Mouse (Mus musculus): ENCODE measurements around the gene G530012D18Rik. TPM values are rescaled to one million over a fixed set of nuclear protein-coding genes. Genes with fewer than 3 reads are reported as not detected.
A peak's percentile ranks its signal among the peaks of the same experiment; 100 is the strongest.
"Not testable (repeated sequence)": the region's sequence is repeated elsewhere in the genome, so short reads cannot be mapped to it uniquely, and the experiment has no call there.

G530012D18Rik gene
- not detected in 2 replicates for polyA plus RNA-seq (2012; rRNA removed)

DNA sequence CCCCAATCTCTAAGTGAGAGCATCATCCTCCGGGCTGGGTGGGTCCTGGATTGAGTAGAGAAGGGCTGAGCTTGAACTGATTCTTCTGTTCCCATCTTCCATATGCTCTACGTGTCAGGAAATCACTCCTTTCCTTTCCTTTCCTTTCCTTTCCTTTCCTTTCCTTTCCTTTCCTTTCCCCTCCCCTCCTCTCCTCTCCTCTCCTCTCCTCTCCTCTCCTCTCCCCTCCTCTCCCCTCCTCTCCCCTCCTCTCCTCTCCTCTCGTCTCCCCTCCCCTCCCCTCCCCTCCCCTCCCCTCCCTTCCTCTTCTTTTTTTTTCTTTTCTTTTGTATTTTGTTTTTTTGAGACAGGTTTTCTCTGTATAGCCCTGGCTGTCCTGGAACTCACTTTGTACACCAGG lies at the start of gene G530012D18Rik:
TSS of gene G530012D18Rik (plus strand) at position 301 of the 400 bp plus-strand sequence.
- DNase-seq (ENCODE audit: extremely low spot score in 1 of 2, low spot score in 1 of 2): not testable (repeated sequence)

DNA sequence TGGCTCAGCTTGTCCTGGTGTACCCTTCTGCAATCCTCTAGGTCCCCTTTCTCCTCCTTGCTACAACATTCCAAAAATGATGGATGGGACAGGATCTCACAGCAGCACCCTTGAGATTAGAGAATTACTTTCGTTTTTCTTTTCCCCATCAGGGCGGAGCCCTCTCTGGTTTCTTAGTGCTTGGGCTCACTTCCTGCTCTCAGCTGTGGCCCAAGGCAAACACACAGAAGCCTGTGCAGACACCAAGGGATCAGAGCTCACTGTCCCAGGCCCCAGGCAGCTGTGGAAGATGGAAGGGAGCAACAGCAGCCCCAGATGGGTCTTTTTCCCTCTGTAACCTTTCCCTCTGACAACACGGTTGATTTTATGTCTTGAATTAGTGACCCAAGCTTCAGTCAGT lies 49.1 kb upstream of the G530012D18Rik start:
- not testable (repeated sequence) for DNase-seq (ENCODE audit: extremely low spot score in 1 of 2, low spot score in 1 of 2)

DNA sequence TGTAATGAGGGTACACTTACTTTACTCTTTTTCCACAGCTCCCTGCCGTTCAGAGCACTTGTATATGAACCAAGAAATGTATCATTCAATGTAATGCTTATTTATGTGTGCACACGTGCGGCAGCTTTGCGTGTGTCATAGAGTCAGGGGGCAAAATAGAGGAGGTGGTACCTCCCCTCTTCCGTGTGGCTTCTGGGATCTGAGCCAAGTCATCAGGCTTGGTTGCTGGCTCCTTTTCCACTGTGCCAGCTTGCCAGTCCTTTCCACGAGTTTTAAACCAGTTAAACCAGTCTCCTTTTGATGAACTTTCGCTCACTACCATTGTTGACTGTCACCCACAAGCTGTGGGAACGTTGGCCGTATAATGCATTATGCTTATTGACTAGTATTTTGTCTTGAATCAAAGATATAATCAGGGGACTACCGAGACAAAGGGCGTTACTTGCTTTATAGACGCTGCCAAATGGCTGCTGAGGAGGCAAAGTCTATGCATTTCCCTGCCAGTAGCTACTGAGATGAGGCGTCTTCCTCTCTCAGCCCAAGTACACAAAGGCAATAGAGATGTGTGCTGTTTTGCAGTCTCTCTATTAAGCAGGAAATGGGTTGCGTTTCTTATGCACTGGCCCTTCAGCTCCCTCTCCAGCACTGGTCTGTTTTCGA lies 46.9 kb upstream of the G530012D18Rik start:
- not testable (repeated sequence) for DNase-seq (ENCODE audit: extremely low spot score in 1 of 2, low spot score in 1 of 2)

DNA sequence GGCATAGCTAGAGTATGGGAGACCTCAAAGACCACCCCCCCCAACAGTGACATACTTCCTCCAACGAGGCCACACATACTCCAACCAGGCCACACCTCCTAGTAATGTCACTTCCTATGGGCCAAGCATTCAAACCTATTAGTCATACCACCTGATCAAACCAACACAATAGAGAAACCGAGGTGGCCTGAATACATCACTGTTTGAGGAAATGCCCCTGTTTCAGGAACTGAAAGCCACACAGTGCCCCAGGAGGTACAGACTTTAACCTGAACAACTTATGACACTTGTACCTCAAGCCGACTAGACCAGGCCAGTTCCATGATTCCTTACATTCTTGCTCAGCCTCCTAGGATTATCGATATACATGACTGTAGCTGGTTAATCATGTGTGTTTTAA lies 31.7 kb upstream of the G530012D18Rik start:
- not testable (repeated sequence) for DNase-seq (ENCODE audit: extremely low spot score in 1 of 2, low spot score in 1 of 2)

DNA sequence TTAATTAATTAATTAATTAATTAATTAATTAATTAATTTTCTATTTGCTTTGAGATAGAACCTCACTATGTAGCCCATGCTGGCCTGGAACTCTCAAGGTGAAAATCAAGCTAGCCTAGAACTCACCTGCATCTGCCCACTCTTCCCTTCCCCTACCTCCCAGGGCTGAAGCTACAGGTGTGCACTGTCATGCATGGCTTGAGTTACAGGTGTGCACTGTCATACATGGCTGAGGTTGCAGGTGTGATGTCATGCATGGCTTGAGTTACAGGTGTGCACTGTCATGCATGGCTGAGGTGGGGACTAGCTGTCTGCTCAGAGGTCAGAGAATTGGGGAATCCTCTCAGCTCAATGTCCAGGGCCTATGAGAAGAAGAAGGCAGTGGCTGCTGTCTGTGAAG lies 29.0 kb upstream of the G530012D18Rik start:
- not testable (repeated sequence) for DNase-seq (ENCODE audit: extremely low spot score in 1 of 2, low spot score in 1 of 2)

DNA sequence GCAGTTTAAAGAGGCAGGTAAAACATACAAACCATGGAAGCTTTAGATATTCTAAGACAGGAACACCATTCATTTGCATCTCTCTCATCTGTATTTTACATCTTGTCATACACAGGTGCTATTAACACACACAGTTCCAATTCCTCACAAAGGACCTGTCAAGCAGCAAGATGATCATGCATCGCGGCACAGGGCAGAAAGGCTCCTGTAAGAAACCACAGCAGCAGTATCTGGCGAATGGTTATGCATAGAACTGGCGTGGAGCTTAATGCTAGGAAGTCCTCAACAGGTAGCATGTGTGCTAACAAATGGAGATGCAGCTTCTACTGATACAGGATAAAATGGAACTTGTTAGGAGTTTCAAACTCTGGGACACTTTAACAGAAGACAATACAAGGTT lies 20.2 kb upstream of the G530012D18Rik start:
- peak in 1 of 2 experiments; percentile 6 for DNase-seq (ENCODE audit: extremely low spot score in 1 of 2, low spot score in 1 of 2)

DNA sequence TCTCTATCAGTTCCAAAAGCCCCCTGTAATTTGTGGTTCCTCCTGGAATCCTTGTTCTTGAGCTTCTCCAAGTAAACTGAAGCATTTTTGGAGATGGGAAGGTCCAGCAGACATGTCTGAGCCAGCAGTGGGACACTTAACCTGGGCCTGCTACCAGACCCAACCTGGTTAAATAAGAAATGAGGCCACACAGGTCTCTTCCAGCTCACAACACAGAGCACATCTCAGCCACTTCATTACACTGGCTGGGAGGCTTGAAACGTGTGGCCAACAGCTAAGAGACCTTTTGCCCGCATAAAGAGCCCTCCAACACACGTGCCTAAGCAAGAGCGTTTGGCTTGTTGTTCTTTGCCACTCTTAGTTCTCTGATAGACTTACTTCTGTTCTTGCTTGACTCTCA lies 1.9 kb upstream of the G530012D18Rik start:
- not testable (repeated sequence) for DNase-seq (ENCODE audit: extremely low spot score in 1 of 2, low spot score in 1 of 2)

DNA sequence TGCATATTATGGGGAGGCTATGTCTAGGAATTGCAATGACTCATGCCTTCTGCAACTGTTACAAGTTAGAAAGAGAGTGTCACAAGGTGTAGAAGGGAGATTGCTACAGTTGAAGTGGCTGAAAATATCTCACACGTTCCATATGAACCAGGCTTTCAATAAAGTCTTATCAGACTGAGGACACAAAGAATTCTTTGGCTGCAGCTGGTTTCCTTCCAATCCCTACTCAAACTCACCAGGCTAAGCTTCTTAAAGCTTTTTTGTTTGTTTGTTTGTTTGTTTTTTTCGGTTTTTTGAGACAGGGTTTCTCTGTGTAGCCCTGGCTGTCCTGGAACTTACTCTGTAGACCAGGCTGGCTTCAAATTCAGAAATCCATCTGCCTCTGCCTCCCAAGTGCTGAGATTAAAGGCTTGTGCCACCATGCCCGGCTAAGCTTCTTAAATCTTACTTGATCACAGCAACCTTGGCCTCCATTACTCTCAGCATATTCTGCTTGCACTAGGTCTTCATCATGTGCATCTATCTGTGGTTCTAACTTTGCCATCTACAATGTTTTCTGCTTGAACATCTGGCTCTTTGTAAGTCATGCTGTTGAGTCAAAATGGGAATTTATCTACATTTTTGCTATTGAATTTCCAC lies 3.0 kb downstream of the G530012D18Rik start:
- DNase-seq (ENCODE audit: extremely low spot score in 1 of 2, low spot score in 1 of 2): not testable (repeated sequence)

DNA sequence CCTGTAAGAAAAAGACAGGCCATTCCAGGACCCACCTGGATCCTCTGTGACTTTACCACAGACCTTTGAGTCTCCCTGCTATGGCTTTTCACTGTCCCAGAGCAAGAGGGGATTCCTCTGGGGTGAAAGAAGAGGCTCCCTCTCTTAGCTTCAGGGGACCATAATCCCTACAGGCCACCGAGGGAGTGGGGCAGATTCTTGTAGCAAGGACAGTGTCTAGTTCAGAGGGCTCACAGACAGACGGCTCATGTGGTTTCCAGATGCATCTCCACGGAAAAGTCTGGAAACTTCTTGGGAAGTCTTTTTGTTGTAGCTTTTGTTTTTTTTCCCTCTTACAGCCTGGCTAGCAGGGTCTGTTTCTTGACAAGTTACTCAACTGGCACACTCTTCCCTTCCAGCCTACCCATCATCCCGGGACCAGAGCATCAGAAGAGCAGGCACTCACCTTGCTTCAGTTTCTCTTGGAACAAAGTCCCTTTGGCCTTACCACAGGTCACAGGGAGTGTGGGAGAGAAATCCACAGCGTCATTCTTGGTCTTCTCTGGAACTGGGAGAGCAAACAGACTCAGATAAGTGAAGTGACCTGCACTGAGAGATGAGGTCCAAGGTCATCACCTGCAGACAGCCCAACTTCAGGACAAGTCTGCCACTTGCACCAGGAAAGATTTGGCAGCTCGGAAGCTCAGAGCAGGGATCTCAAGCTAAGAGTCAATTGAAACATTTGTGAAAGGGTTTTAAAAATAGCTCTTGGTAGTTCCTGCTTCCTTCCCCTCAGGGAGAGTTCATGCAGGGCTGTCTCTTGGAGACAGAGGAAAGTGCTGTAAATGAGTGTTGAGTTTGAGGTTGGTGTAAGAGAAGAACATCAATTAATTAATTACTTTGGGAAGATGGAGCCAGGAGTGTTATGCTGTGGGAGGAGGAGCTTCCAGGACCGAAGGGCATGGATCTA lies 4.0 kb downstream of the G530012D18Rik start:
- not testable (repeated sequence) for DNase-seq (ENCODE audit: extremely low spot score in 1 of 2, low spot score in 1 of 2)

DNA sequence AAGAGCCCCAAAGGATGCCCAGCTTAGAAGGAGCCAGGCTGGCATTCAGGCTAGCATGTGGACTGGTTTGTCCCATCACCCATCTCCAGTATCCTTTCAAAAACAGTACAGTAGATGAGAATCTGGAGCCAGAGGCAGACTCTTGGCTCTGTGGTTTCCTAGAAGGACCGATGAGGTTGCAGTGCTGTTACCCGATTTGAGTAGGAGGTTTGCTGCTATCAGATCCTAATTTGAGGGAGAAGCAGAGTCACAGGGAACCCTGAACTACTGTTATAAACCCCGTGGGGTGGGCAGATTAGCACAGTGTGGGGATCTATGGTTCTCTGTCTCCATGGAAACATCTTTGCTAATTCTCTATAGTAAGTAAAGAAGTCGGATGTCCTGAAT lies 4.7 kb downstream of the G530012D18Rik start:
- DNase-seq (ENCODE audit: extremely low spot score in 1 of 2, low spot score in 1 of 2): not testable (repeated sequence)

DNA sequence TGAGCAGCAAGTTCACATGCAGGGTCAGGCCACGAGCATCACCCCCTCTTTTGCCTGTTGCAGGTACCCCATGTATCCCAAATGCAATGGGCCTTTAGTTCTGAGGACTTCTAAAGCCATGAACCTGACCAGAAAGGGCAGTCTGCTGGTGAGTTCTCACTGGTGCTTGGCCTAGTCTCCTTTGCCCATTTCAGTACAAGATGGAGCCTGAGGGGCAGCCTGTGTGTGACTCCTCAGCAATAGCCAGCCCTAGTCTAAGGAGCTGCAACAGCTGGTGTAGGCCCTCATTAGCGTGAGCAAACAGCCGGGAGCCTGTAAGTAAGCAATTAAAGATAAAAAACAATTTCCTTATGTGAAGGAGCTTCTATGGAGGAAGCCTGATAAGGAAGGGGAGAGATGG lies 5.1 kb downstream of the G530012D18Rik start:
- DNase-seq (ENCODE audit: extremely low spot score in 1 of 2, low spot score in 1 of 2): not testable (repeated sequence)

DNA sequence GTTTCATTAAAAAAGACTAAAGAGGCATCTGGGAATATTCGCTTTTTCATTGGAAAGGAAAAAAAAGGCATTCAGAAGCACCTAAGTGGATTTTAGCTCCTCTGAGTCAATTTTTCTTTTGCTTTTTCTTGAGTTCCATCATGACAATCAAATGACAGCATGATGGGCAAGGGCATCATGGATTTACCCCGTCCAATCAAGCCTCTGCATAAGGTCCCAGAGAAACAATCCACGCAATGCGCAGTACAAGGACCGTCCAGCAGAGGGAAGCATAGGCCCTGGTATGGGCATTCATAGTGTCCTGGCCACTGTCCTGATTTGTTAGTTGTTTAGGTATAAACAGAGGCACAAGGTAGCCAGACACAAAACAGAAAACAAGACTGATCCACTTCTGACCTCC lies 6.0 kb downstream of the G530012D18Rik start:
- not testable (repeated sequence) for DNase-seq (ENCODE audit: extremely low spot score in 1 of 2, low spot score in 1 of 2)

DNA sequence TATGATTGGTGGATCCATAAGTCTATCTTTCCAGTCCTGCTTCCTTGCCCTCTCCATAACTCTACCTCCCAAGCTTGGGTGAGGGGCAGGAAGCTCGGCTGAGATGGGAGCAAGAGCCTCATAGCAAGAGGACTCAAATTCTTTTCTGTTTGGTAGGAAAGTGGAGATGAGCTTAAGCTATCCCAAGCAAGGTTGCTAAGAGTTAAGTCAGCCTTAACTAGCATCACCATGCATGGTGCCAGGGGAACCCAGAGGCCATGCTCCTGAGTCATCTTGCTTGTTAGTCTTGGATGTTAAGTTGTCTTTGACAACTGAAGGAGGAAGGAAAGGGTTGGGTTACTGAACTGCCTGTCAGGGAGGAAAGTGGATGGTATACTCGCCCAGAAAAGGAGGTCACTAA lies 13.2 kb downstream of the G530012D18Rik start:
- not testable (repeated sequence) for DNase-seq (ENCODE audit: extremely low spot score in 1 of 2, low spot score in 1 of 2)

DNA sequence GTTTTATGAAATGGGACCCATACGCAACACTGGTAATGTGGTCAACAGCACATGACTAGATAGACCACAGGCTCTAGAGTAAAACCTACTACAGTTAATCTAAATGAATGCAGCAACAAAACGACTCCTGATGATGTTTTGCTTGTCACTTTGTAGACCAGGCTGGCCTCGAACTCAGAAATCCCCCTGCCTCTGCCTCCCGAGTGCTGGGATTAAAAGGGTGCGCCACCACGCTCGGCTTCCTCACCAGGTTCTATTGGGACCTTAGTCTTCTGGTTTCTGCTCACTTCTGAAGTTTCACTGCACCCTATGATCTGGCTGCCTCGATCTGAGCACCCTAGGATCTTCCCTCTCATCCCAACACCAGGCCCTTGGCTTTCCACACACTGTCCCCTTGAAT lies 17.1 kb downstream of the G530012D18Rik start:
- DNase-seq (ENCODE audit: extremely low spot score in 1 of 2, low spot score in 1 of 2): not testable (repeated sequence)

DNA sequence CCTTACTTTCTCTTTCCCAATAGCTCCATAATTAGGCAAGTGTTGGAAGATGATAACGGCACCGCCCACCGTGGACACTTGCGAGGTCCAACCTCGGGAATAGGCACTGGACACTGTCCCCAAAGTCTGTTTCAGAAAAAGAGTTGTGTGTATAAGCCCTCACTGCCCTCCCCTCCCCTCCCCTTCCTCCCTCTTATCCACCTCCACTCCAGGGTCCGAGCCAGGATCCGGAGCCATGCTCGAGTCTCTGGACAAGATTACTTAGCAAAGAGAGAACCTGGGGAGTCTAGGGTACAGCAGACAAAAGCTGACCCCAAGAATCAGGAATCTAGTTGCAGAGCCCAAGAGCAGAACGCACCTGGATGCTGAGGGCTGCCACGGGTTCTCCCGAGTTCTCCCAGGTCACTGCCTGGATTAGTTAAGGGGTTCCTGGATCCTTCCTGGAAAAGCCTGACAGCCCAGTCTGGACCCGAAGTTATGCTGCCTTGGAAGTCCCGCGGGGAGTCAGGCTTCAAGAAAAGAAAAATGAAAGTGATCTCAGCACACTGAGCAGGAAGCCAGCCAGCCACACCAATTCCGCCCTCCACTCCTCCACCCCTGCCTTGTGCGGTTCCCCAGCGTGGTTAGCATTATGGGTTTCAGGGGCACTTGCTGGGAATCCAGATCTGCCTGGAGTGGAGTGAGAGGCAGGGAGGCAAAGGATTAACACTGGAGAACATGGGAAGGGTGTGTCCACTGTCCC lies 23.0 kb downstream of the G530012D18Rik start, which contains the start of gene Sp110:
TSS of gene Sp110 (minus strand) at position 547 of the 742 bp plus-strand sequence.
- not testable (repeated sequence) for DNase-seq (ENCODE audit: extremely low spot score in 1 of 2, low spot score in 1 of 2)

DNA sequence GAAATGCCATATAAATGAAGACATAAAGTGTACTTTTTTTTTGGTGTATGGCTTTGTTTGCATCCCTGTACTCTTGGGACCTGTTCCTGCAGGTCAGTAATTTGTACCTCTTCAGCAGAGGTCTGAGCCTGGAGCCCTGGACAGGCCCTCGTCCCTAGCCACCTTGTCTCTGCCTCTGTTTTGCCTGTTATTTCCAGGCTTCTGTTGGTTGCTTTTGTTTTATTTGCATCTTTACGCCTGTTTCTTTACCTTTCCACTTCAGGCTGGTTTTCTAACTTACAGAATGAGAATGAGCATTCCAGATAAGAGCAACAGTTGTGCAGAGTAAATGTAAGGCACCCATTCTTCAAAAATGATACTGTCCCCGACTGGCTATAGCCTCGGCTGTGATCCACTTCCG lies 24.6 kb downstream of the G530012D18Rik start, which contains the start of gene Sp140:
TSS of gene Sp140 (plus strand) at position 301 of the 400 bp plus-strand sequence.
- not testable (repeated sequence) for DNase-seq (ENCODE audit: extremely low spot score in 1 of 2, low spot score in 1 of 2)

DNA sequence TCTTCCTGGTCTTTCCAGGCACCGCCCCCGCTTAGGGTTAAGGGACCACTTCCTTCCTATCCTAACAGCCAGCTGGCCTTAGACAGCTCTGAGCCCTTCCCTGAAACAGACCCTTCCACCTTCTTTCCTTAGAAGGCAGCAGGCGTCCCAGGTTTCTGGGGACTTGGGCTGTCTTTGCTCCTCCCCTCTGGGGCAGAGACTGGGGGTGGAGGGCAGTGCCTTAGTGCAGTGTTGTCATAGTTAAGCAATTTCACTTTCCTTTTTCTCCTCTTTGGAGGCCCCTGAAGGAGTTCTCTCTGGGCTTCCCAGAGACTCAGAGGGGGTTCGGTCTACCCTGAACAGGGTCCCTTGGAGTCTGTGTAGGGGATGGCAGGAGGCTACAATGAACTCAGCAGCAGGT lies 25.3 kb downstream of the G530012D18Rik start:
- DNase-seq (ENCODE audit: extremely low spot score in 1 of 2, low spot score in 1 of 2): not testable (repeated sequence)

DNA sequence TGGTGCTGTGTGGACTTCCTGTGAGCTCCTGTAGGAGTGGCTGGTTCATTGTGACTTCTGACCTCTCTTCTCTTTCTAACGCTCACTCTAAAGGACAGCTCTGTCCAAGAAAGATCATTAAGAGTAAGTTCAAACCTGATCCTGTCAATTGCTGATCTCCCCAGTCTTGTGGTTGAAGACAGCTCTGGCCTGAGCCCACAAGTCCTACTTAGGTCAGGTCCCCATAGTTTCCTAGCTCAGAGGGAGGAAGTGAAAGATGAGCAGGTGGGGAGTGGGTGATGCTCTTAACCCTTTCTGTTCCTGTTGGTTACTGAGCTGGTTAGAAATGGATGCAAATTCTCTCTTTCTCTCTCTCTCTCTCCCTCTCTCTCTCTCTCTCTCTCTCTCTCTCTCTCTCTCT lies 28.9 kb downstream of the G530012D18Rik start:
- DNase-seq (ENCODE audit: extremely low spot score in 1 of 2, low spot score in 1 of 2): not testable (repeated sequence)

DNA sequence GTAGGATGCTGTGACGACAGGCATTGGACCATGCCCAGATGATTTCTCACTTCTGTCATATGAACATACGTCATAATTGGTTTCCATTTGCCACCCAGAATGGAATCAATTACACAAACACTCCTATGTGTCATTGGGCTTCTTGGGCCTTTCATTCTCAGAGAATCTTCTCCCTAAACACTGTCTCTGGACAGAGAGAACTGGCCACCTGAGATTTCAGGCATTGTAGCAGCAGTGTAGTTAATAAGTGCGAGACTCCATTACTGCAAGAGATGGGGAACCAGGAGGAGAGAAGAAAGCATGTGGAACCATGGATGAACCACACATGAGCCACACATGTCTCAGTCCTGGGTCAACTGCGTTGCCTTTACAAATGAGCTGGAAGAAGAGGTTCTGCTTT lies 32.9 kb downstream of the G530012D18Rik start:
- not testable (repeated sequence) for DNase-seq (ENCODE audit: extremely low spot score in 1 of 2, low spot score in 1 of 2)

DNA sequence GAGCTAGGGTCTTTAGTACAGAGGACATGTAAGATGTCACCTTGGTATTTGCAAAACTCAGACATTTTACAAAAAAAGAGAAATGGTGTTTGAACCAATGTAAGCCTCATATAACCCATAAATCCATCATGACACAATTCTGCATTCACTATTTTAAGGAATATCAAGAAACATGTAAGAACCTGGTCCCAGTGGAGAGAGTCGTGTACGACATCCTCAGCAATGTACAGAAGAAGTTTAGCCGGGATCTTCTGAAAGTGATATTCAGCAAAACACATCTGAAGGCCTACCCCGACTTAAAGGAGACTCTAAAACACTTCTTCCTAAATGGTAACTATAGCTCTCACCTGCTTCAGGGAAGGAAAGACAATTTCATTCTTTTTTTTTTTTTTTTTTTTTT lies 35.1 kb downstream of the G530012D18Rik start:
- not testable (repeated sequence) for DNase-seq (ENCODE audit: extremely low spot score in 1 of 2, low spot score in 1 of 2)

Data from frontal cortex, adult 2 months (tissue).